Mouse (Mus musculus): ENCODE results near the gene Six5.

GRCm38 (mm10) chr7:19086760-19087159 is 7.6 kb upstream of the Six5 start:
- no peak for TF ChIP-seq CTCF (IDR thresholded peaks at IDR 0.05)
- no peak for TF ChIP-seq EP300 (IDR thresholded peaks at IDR 0.05)

All from lung, postnatal 0 days (tissue).